Mouse (Mus musculus): ENCODE results near the gene Lmtk3. TPM values are rescaled to one million over a fixed set of nuclear protein-coding genes. Genes with fewer than 3 reads are reported as not detected.

Gene Lmtk3
- total and polyA plus RNA-seq, 2 experiments from 2014 or later, result 0.31 TPM; not detected in 1

DNA sequence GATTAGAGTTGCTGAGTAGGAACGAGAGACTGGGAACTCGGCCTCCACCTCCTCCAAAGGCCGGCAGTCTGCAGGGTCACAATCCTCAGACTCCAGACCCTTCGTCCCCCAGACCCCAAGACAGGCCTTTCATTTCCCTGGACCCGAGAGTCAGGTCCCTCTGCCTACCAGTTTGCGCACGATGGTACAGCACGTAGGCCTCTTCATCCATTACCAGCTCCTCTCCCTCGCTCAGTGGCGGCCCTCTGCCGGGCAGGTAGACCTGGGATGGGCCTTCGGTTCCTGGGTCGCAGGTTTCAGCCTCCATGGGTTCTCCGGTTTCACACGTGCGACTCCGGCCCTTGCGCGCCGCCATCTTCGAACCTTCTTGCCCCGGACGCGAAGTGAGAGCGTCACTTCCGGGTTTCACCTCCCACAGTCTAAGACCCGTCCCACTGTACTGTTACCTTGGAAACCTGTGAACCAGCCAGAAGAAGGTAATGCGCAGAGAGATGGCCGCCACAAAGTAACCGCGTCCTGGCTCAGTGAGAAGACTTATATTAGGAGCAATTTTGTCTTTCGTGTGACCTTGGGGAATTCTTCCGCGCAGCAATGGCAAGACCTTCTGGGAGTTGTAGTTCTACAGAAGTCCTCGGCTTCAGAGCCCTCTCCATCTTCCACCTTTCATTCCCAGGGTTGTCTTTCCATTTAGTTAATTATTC, 47.0 kb downstream of the Lmtk3 start, which contains the start of gene Grwd1:
Grwd1 (minus strand) TSS at position 518 of the 701 bp plus-strand sequence.
- H3K4me2 ChIP-seq (ENCODE audit: low read depth, low read length), result peak within 1 kb of the TSS; percentile 87
- peak within 1 kb of the TSS; percentile 63 for H3K9ac ChIP-seq (replicated peaks; ENCODE audit: low read depth, low read length)
- peaks cover 46% of the 10 kb centered on the region for H3K27me3 ChIP-seq (ENCODE audit: control insufficient read depth, insufficient read depth, low read length)
- no peaks in the 10 kb centered on the region for H3K9me3 ChIP-seq (replicated peaks; ENCODE audit: control insufficient read depth, low read length)
- H3K4me1 ChIP-seq (ENCODE audit: control insufficient read depth, insufficient read depth), result peaks cover 8% of the 10 kb centered on the region
- ATAC-seq (ENCODE audit: insufficient read depth, low read depth) (peak; percentile 86), DNase-seq (ENCODE audit: low spot score) (peak; percentile 89)
- H3K27ac ChIP-seq (ENCODE audit: low read depth), result peak within 1 kb of the TSS; percentile 75
- WGBS, result 0% methylated on average over 35 of the region's 35 CpGs
- TF ChIP-seq CTCF (IDR thresholded peaks at IDR 0.05; ENCODE audit: low read depth) (no peak), EP300 (IDR thresholded peaks at IDR 0.05; ENCODE audit: low read depth) (no peak; the same call in 1 of the 2 replicates)
- H3K36me3 ChIP-seq (replicated peaks; ENCODE audit: control insufficient read depth, insufficient read depth, low read length), result peaks cover 36% of the 10 kb centered on the region
- H3K4me3 ChIP-seq (ENCODE audit: low read depth, low read length), result peak within 1 kb of the TSS; percentile 70

DNA sequence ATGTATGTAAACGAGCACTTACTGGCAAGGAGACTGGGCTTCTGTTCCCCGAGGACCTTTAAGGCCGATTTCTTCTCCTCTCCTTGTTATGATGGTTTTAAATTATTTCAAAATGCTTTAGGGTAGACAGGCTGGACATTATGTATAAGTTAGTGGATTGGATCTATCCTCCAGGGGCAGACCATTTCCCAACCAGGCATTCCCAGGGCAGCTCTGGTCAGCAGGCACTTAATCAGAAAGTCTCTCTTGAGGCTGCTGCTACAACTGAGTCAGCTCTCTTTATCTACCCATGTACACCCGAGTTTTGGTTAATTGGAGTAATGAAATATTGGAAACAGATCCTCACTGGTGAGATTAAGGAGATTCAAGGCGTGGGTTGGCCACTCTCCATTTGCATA, 47.6 kb downstream of the Lmtk3 start:
- Histone ChIP-seq H3K27me3 (ENCODE audit: control insufficient read depth, insufficient read depth, low read length) (peaks cover 50% of the 10 kb centered on the region), H3K27ac (ENCODE audit: low read depth) (no peak overlapping the region; the same call in 1 of the 2 replicates)
- DNase-seq (ENCODE audit: low spot score), result no peak

DNA sequence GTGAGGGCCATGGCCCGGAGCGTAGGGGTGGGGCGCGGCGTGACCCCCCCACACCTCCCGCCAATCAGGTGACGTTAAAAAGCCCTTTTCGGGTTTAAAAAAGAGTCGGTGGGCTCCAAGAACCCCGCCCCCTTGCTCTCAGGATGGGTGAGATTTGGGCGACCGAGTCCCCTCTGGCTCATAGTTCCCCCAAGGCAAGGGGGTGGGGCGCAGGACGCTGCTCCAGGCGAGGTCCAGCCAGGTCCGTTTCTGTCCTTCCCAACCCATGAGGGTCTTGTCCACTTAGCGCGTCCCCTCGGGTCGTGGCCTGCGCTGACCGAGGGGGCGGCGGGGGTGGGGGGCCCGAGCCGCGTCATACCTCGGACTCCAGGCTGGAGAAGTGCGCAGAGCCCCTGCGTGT, 48.9 kb downstream of the Lmtk3 start:
- H3K4me3 ChIP-seq (ENCODE audit: low read depth, low read length), result peak overlapping the region; percentile 36
- H3K27me3 ChIP-seq (ENCODE audit: control insufficient read depth, insufficient read depth, low read length), result peaks cover 50% of the 10 kb centered on the region
- no peak overlapping the region for H3K9ac ChIP-seq (replicated peaks; ENCODE audit: low read depth, low read length)
- 9% methylated on average over 28 of the region's 30 CpGs for WGBS
- no peak for DNase-seq (ENCODE audit: low spot score)
- TF ChIP-seq CTCF (IDR thresholded peaks at IDR 0.05; ENCODE audit: low read depth) (no peak), EP300 (IDR thresholded peaks at IDR 0.05; ENCODE audit: low read depth) (no peak)
- peaks cover 17% of the 10 kb centered on the region; the same call in 1 of the 2 replicates for H3K36me3 ChIP-seq (replicated peaks; ENCODE audit: control insufficient read depth, insufficient read depth, low read length)
- no peaks in the 10 kb centered on the region for H3K9me3 ChIP-seq (replicated peaks; ENCODE audit: control insufficient read depth, low read length)
- H3K27ac ChIP-seq (ENCODE audit: low read depth), result no peak overlapping the region
- H3K4me2 ChIP-seq (ENCODE audit: low read depth, low read length), result peak overlapping the region; percentile 54; the same call in 1 of the 2 replicates
- peaks cover 8% of the 10 kb centered on the region for H3K4me1 ChIP-seq (ENCODE audit: control insufficient read depth, insufficient read depth)
- no peak for ATAC-seq (ENCODE audit: insufficient read depth, low read depth)

More for the DNA sequence above, 47.6 kb downstream of the Lmtk3 start:
- H3K36me3 ChIP-seq (replicated peaks; ENCODE audit: control insufficient read depth, insufficient read depth, low read length), result peaks cover 30% of the 10 kb centered on the region
- ATAC-seq (ENCODE audit: insufficient read depth, low read depth), result no peak
- no peak overlapping the region for H3K9ac ChIP-seq (replicated peaks; ENCODE audit: low read depth, low read length)
- H3K9me3 ChIP-seq (replicated peaks; ENCODE audit: control insufficient read depth, low read length), result no peaks in the 10 kb centered on the region
- peaks cover 8% of the 10 kb centered on the region for H3K4me1 ChIP-seq (ENCODE audit: control insufficient read depth, insufficient read depth)
- peak overlapping the region; percentile 87 for H3K4me2 ChIP-seq (ENCODE audit: low read depth, low read length)
- peak overlapping the region; percentile 70 for H3K4me3 ChIP-seq (ENCODE audit: low read depth, low read length)
- TF ChIP-seq CTCF (IDR thresholded peaks at IDR 0.05; ENCODE audit: low read depth), result no peak
- TF ChIP-seq EP300 (IDR thresholded peaks at IDR 0.05; ENCODE audit: low read depth), result no peak
- 15% methylated on average over 5 of the region's 5 CpGs for WGBS

DNA sequence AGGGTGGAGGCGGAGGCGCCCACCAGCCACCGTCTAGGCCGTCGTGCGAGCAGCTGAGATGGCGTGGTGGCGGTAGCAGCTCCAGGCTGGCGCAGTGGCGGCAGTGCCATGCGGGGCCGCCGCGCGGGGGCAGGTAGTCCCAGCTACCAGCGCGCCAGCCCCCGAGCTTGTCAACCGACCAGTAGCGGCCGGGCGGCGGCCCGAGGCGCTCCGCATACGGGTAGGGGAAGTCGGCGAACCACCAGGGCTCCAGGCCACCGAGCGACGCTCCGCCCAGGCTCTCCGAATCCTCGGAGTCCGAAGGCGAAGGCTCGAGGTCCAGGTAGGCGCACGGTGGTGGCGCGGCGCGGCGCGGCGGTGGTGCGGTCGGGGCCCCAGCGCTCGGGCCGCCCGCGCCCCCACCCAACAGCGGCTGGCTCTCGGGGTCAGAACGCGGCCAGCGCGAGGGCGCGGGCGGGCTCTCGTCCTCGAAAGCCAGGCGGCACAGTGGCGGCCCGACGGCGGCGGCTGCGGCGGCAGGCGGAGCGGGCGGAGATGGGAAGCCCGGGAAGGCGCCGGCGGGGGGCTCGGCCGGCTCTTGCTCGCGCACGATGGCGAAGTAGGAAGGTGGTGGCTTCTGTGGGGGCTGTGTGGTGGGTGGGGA, 49.7 kb downstream of the Lmtk3 start:
- under 1% methylated on average over 58 of the region's 86 CpGs for WGBS
- H3K9me3 ChIP-seq (replicated peaks; ENCODE audit: control insufficient read depth, low read length), result no peaks in the 10 kb centered on the region
- ATAC-seq (ENCODE audit: insufficient read depth, low read depth), result no peak

DNA sequence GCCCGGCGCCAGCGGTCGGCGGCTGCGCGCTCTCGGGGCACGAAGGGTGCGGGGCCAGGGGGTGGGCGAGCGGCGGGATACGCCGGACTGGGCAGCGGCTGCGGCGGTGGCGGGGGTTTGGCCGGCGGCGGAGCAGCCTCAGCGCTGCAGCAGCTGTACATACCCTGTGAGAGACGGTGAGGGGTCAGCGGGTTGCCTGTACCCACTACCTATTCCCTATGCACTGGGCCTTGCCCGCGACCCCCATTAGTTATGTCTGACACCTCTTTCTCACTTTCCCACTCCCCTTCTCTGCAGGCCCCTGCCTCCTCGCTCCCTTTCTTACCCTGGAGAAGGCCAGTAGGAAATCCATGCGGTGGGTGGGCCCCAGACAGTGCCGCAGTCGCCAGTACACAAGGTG, 50.4 kb downstream of the Lmtk3 start:
- DNase-seq (ENCODE audit: low spot score) (no peak), ATAC-seq (ENCODE audit: insufficient read depth, low read depth) (no peak)
- H3K9me3 ChIP-seq (replicated peaks; ENCODE audit: control insufficient read depth, low read length), result no peaks in the 10 kb centered on the region
- peaks cover 2% of the 10 kb centered on the region; the same call in 1 of the 2 replicates for H3K36me3 ChIP-seq (replicated peaks; ENCODE audit: control insufficient read depth, insufficient read depth, low read length)
- peak overlapping the region; percentile 36 for H3K4me3 ChIP-seq (ENCODE audit: low read depth, low read length)
- peaks cover 8% of the 10 kb centered on the region for H3K4me1 ChIP-seq (ENCODE audit: control insufficient read depth, insufficient read depth)
- TF ChIP-seq EP300 (IDR thresholded peaks at IDR 0.05; ENCODE audit: low read depth) (no peak), CTCF (IDR thresholded peaks at IDR 0.05; ENCODE audit: low read depth) (no peak)
- H3K27me3 ChIP-seq (ENCODE audit: control insufficient read depth, insufficient read depth, low read length), result peaks cover 50% of the 10 kb centered on the region
- H3K4me2 ChIP-seq (ENCODE audit: low read depth, low read length), result peak overlapping the region; percentile 54
- H3K9ac ChIP-seq (replicated peaks; ENCODE audit: low read depth, low read length), result no peak overlapping the region
- WGBS, result 5% methylated on average over 28 of the region's 31 CpGs
- no peak overlapping the region for H3K27ac ChIP-seq (ENCODE audit: low read depth)

More for the DNA sequence above, 49.7 kb downstream of the Lmtk3 start:
- peaks cover 50% of the 10 kb centered on the region for H3K27me3 ChIP-seq (ENCODE audit: control insufficient read depth, insufficient read depth, low read length)
- no peak overlapping the region for H3K9ac ChIP-seq (replicated peaks; ENCODE audit: low read depth, low read length)
- DNase-seq (ENCODE audit: low spot score), result no peak
- no peak overlapping the region for H3K27ac ChIP-seq (ENCODE audit: low read depth)
- peak overlapping the region; percentile 36 for H3K4me3 ChIP-seq (ENCODE audit: low read depth, low read length)
- TF ChIP-seq EP300 (IDR thresholded peaks at IDR 0.05; ENCODE audit: low read depth) (no peak), CTCF (IDR thresholded peaks at IDR 0.05; ENCODE audit: low read depth) (no peak)
- H3K4me1 ChIP-seq (ENCODE audit: control insufficient read depth, insufficient read depth), result peaks cover 8% of the 10 kb centered on the region
- H3K4me2 ChIP-seq (ENCODE audit: low read depth, low read length), result peak overlapping the region; percentile 54
- peaks cover 9% of the 10 kb centered on the region; the same call in 1 of the 2 replicates for H3K36me3 ChIP-seq (replicated peaks; ENCODE audit: control insufficient read depth, insufficient read depth, low read length)
